Mouse (Mus musculus) kidney, adult 11 months (tissue): ENCODE data around the gene Fam47e.
"Not testable (repeated sequence)": the region's sequence is repeated elsewhere in the genome, so short reads cannot be mapped to it uniquely, and the experiment has no call there.

Experiments
- DNase-seq: peaks from one replicate; pipeline ENCODE4 v3.0.0; 2022

The Fam47e gene

DNA sequence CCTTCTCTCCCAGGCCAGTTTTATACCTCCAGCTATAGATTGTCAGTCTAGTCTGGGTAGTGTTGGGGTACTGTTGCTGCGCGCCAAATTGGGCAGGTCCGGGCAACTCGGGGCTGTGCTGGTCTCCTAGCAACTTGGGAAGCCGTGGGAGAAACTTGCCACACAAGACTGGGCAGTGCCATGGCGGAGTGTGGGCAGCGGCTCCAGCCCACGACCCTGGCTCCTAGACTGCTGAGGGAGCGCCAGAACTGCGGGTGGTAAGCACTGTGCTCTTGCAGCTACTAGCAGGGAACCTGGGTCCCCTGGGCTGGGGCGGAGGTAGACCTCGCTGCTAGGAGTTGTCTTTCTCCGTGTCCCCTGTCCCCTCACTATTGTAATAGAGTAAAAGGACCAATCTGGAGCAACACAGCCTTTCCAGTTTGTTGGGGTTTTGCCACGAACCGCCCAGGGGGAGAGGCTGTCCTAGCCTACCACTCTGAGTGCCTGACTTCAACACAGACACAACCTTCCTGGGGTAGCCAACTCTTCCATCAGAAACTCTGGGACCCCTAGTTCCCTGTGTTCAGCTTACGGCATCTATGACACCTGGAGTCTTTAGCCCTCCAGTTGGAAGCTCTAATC, at the start of gene Fam47e:
Gene Fam47e (plus strand): TSS at position 179 of the 621 bp plus-strand sequence.
- peak; percentile 9 for DNase-seq

DNA sequence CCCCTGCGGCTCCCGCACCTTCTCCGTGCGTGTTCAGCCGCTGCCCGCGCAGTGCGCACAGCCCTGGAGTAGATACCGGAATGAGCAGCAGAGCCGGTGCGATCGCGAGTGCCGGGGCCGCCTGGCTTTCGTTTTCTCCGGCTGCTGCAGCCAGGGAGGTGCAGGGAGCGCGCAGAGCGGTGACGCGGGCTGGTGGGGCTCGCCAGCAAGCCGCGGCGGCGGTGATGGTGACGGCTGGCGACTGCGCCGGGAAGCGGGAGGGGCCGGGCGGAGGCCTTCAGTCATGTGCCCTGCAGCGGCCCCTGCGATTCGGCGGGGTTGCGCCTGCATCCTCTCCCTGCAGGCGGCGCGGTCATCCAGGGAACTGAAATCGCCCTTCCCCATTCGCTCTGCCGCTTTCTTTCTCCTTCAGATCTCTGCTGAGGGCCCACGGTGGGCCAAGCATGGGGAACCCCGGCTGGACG, 49.4 kb upstream of the Fam47e start:
- peak; percentile 94 for DNase-seq

DNA sequence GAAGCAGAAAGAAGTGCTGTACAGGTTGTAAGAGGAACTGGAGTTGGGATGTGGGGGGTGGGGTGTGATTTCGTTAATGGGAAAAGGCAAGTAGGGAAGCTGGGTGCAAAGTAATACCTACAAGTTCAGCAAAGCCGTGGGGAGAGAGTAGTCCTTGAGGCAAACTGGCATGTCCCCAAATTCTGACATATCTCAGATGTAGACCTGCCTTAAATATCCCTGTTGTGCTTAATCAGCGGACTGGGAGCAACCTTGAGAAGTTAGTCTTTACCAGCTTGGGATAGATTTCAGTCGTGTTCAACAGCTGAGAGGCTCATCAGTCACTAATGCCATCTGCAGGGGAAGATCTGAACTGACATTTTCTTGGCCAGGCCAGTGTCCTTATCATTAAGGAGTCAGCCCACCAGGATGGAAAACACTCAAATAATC, 48.6 kb upstream of the Fam47e start:
- peak; percentile 36 for DNase-seq

DNA sequence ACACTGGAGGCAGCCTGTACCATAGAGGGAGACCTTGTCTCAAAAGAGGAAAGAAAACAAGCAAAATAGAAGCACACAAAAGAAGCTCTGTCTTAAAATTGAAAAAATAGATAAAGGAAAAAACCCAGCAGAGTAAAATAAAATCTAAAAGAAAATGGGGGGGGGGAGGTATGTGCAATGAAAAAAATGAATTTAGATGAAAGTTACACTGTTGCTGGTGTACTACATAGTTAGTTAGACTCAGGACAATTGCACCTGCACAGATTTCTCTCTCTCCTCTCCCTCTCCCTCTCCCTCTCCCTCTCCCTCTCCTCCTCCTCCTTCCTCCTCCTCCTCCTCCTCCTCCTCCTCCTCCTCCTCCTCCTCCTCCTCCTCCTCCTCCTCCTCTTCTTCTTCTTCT, 48.1 kb upstream of the Fam47e start, which contains the start of gene Scarb2:
Gene Scarb2 (minus strand): TSS at position 101 of the 400 bp plus-strand sequence.
- DNase-seq: no peak

DNA sequence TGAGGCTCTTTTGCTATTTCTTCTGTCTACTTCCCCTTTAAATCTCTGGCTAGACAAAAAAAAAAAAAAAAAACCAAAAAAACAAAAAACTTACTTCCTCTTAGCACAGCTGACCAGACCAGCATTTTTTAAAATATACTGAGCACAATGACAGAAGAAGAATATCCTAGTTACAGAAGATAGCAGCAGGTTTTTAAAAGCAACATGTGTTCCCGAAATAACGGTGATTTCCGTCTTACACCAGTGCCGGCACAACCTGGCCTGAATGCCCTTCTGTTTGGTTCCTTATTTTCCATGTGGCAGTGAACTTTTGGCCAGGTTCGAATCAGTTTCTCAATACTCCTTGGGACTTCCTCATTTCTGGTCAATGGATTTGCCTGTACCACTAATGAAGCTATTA, 46.0 kb upstream of the Fam47e start:
- no peak for DNase-seq

DNA sequence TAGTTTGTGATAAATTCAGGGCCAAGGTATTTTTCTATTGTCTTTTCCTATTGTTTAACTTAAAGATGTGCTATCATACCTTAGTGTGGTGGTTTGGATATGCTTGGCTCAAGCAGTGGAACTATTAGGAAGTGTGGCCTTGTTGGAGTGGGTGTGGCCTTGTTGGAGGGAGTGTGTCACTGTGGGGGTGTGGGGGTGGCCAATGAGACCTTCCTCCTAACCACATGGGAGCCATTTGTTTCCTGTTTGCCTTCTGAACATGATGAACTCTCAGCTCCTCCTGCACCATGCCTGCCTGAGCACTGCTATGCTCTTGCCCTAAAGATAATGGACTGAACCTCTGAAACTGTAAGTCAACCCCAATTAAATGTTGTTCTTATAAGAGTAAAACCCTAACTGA, 43.6 kb upstream of the Fam47e start:
- DNase-seq: no peak

DNA sequence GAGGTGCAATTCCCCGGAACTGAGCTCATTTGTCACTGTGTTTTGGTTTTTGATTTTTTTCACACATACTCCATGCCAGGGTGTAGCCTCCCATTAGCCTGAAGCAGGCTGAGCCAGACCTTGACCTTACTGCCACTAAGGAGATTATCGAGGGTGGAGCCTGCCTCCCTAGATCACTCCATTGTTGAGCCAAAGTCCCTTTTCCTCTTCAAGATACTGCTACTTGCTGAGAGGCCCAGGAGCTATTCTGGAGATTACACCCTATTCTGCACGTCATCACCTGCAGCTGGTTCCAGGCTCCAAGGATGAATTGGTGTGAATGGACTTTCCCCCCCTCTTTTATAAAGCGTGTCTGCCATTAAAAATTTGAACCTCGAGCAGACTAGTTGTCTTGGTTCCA, 42.8 kb upstream of the Fam47e start:
- no peak for DNase-seq

DNA sequence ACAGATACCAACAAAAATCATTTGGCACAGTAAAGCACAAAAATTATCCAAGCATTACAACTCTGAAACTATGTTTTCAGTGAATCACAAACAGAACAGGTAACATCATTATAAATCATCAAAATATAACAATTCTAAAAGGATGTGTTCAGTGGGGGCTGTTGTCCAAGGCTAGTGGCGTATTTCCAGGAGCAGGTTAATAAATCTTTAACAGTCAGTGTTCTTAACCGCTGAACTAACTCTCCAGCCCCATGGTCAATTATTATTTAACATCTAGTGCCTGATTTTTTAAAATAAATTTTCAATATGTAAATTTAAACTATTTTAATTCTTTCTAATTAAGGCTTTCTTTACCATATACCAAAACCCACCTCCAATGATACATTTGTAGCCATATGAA, 33.7 kb upstream of the Fam47e start:
- DNase-seq: not testable (repeated sequence)

DNA sequence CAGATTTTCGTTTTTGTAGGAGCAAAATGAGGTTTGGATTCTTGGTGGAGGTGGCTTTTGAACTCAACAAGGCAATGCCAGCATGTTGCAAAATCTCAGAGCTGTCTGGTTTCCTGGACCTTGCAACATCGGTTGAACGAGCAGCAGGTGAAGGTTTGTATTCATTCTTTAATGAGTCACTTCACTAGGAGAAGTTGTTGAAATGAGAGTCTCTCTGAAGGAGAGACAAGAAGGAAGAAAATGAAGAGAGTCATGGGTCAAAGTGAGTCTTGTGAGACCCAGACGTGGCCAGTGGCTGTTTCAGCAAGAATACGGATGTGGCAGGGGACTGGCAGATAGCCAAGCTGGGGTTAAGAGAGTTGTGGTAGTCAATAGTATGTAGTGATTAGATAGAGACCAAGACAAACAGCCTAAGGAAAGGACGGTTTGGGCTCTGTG, 30.0 kb upstream of the Fam47e start:
- DNase-seq: peak; percentile 43

DNA sequence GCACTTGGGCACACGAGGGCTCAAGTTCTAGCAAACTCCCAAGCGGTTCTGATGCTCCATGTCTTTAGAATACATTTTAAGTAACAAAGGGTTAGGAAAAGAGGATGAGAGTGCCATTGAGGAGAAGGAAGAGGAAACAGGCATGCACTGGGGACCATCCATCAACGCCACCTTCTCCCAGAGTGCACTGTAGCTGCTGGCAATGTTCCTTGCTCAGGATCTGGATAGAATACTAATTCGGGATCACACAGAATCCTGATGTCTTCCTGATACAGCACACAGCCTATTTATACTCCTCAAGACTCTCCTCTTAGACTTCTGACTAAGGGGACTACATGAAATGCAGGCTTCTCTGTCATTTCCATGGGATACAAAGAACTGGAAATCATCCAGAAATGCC, 15.2 kb upstream of the Fam47e start:
- DNase-seq: no peak

DNA sequence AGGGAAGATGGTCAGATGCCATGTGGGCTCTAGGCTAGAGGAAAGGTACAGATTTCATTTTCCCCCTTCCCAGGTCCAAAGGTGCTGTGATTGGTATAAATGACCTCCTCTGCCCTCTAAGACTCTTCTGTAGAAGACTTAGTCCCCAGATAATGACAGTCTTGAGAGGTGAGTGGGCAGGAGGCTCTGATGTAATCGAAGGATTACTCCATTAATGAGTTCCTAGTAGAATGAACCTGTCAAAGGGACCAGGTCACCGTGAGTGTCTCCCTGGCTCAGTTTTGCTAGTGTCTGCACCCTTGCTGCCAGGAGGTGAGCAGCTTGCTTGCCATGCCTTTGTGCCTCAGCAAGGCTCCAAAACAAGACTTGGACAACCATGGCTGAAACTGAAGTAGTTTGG, 2.3 kb upstream of the Fam47e start:
- DNase-seq: no peak

DNA sequence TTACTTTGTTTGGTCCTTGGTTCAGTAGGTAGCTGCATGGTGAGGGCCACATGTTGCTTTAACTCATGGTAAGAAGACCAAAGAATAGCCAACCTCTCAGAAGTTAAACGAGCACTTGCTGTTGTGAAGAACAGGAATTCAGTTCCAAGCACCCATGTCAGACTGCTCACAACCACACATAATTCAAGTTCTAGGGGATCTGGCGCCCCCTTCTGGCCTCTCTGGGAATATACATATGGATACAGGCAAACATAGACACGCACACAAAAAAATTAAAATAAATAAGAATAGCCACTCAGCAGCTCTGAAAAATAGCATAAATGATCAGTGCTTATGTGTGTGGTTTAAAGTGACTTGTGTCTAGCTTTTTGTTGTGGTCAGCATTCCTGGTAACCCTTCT, 930 bp upstream of the Fam47e start:
- no peak for DNase-seq

DNA sequence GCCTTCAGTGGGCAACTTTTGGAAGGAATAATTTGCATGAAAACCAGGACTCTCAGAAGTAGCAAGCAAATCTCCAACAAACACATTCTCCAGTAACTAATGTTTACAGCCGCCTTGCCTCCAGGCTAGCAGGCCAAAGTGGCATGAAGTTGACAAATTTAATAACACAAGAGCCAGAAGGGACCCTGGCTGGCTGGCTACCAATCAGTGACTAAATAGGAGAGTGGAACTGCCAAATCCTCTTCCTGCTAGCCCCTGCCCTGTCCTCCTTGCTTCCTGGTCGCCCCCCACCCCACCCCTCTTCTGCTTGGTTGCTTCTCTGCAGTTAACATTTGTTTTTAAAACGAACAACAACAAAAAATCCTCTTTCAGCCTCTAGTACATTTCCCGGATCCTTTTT, 426 bp upstream of the Fam47e start:
- no peak for DNase-seq

DNA sequence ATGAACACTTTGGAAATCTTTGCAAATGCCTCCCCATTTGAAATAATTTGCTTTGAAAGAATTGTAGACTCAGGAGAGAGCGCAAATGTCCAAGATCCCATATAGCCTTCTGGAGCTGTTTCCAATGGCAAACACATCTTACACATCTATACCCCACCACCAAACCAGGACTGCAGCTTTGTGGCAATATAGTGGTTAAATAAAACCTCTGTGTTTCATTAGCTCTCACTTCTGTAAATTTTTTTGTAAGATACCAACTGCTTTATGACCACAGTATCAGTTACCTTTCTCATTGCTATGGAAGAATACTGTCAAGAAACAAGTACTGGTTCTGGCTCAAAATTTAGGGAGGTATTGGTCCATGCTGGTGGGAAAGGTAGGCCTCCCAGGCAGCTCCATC, 1.0 kb downstream of the Fam47e start:
- no peak for DNase-seq

DNA sequence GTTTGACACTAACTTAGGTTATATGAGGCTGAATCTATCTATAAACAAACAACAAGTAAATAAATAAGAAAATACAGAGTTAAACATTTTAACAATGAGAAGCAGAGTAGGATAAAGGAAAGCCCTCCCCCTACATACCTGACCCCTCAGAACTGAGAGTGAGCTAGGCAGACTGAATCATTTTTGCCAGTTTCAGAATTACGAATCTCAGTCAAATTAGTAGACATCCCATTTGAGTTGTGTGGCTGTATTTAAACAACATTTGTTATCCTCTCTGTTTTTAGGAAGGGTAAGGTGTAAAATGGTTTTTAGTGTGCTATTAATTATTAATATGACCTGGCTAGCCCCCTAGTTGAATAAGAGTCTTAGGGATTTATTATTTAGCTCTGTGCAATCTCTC, 2.6 kb downstream of the Fam47e start:
- no peak for DNase-seq

DNA sequence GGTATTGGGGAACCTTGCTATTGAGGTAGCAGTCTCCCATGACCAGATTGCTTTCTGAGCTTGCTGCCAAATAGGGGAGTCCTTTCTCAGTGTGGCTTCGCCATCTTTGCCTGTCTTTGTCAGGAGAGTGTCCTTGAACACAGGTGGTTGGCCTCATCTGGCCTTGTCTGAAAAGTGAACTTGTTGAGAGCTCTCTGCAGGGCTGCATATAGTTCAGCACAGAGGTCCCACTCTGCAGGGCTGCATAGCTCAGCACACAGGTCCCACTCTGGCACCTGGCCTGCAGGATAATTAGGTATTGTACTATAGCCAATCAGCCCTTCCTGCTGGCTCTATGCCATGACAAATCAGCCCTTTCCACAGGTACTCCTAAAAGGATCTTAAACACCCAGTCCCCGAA, 5.3 kb downstream of the Fam47e start:
- DNase-seq: no peak

DNA sequence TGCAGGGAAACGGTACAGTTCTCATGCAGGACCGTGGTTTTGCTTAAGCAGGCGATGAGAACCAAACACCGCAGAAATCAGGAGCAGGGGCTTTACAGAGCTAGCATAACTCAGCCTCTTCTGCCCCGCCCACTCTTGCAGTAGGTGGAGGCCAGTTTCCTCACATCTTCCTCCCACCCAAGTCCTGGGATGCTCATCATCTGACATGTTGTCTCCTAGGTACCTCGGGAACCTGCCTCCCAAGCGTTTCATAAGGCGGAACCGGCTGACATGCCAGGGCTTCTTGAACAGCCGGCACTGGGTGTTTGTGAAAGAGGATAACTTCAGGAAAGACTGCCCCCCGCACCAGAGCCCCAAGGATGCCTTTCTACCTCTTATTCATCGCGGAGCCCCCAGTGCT, 7.1 kb downstream of the Fam47e start:
- DNase-seq: no peak

DNA sequence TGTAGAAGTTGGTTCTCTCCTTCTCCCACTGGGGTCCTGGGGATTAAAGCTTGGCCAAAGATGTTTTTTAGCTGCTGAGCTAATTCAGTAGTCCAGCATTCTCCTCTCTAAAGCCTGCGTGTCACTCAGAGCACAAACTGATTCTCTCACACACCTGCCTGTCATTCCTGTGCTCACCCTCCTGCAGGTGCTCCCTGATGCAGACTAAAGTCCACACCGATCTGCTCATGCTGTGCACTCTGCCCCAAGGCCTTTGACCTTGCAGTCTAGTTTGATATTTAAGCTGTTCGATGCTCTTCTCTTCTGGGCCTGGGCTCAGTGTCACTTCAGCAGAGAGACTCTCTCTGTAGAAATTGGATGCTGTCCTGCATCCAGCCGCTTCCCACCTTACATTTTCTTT, 16.4 kb downstream of the Fam47e start:
- DNase-seq: peak; percentile 67

DNA sequence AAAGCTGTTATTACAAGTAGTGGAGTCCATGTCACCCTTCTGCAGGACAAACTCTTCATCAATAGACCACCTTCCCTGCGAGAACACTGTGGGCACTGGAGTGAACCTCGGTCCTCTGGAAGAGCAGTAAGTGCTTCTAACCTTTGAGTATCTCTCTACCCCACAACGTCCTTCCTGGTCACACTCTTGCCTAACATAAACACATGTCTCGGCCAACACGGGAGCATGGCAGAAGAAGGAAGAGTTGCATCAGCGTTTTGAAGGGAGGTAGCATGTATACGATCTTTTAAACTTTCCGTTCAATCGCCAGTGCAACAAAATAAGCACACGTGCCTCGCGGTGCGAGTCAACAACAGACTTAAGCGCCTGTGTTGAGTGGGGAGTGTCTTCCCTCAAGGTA, 24.7 kb downstream of the Fam47e start:
- DNase-seq: no peak

DNA sequence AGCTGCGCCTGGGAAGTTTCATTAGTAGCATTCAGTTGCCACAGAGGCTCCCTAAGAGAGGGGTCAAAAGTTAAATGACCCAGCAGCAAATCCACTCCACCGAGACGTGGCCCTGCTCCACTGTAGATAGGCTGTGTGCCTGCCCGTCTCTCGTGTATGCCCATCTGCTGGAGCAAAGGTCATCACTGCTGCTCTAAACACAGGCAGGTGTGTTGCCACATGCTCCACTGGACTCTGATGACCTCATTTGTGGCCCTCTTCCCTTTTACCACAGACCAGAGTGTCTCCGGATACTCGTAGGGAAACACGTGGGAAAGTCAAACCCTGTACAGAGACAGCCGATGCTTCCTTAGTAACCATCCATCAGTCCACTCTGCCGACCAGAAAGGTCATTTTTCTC, 31.1 kb downstream of the Fam47e start:
- peak; percentile 65 for DNase-seq

DNA sequence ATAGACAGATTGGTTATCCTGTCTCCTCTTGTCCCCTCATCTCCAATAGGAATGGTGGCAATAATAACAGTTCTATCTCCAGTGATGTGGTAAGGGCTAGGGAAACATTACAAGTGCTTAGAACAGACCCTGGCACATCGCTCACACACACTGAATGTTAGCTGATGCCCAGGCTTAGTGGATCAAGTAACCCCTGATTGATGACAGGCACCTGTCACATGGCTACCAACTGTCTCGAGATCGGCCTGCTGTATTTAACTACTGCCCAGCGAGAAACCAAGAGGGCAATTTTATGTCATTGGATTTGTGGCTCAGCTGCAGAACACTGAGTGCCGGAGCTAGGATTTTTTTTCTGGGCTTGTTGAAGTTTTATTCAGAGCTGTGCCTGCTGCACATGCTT, 40.2 kb downstream of the Fam47e start:
- DNase-seq: no peak

DNA sequence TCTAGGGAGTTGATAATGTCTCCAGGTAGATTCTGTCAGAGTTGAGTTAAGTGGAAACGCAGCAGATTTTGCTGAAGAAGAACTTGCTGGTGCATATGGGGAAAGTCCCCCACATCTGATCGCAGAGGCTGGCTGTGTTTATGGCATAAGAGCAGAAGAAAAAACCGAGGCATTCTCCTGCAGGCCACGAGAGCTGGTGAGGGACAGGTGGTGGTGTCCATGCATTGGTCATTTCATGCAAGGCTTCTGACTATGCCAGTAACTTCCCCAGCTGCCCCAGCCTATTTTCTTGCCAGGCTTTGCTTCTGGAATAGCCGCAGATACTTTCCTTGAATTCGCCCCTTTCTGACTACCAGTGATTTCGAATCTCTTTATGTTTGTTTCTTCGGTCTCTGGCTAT, 42.0 kb downstream of the Fam47e start:
- DNase-seq: no peak

DNA sequence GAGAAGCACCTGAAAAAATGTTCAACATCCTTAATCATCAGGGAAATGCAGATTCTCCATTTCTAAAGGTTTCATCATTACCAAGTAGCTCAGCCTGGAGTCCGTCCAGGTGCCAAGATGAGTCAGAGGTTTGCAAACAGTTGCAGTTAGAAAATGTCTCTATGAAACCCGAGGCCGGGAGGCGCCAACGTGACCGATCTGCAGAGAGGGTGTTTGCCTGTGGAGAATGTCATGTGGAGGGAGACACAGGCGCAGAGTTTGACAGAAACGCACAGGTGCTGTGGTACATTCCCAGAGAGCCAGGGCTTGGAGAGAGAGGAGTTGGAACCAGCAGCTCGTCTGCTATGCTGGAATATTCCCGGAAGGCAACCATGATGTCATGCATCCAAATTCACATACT, 44.2 kb downstream of the Fam47e start:
- DNase-seq: no peak

DNA sequence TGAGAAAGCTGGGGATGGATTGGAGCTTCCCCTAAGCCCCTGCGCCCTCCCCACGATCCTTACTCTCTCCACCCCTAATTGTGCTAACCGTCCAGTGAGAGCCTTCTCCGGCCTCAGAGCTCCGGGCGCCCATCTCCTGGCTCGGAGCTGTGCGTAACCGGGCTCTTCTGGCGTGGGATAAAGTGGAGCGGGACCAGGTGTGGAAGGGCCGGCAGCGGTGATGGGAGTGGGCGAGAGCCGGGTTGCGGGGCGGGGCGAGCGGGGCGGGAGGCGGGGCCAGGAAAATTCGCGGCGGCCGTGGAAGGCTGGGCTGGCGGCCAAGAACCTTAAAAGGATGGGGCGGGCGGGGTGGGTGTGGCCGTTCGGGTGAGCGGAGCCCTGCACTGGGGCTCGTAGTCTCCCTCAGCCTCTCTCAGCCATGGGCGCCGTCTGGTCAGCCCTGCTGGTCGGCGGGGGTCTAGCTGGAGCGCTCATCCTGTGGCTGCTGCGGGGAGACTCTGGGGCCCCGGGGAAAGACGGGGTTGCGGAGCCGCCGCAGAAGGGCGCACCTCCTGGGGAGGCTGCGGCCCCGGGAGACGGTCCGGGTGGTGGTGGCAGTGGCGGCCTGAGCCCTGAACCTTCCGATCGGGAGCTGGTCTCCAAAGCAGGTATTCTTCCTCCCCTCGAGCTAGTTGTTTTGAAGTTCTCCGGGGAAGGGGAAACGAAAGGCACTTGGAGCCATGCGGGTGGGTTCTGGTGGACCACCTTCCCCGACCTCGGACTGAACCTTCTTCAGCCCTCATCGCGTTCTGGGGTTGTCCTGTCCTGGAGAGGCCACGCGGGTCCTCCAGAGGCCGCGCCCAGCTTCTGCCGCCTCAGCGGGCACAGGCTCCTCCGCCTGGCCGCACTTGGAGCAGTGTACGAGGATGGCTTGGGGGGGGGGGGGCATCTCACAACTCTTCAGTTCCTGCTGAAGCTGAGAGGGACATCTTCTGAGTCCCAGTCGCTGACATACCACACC, 48.1 kb downstream of the Fam47e start, which contains the start of gene Stbd1:
Gene Stbd1 (plus strand): TSS at position 351 of the 1,000 bp plus-strand sequence.
- peak; percentile 30 for DNase-seq
